Mouse (Mus musculus) 416B (cell line): ENCODE measurements around the gene Nbl1.
A peak's percentile ranks its signal among the peaks of the same experiment; 100 is the strongest.

Source experiments
- DNase-seq: peaks from one replicate; pipeline ENCODE4 v3.0.0; 2011; ENCODE audit warnings: low read depth

Nbl1 gene

GRCm38 (mm10) chr4:139064831-139065230 is 28.0 kb downstream of the Nbl1 start:
- DNase-seq, result no peak

GRCm38 (mm10) chr4:139059569-139059968 is 33.2 kb downstream of the Nbl1 start:
- DNase-seq, result peak; percentile 45

GRCm38 (mm10) chr4:139058029-139058428 is 34.8 kb downstream of the Nbl1 start:
- no peak for DNase-seq

GRCm38 (mm10) chr4:139057291-139057690 is 35.5 kb downstream of the Nbl1 start:
- no peak for DNase-seq

GRCm38 (mm10) chr4:139055744-139056143 is 37.0 kb downstream of the Nbl1 start:
- no peak for DNase-seq

- DNase-seq, result no peak
Measured at GRCm38 (mm10) chr4:139055336-139055735, 37.5 kb downstream of the Nbl1 start.

GRCm38 (mm10) chr4:139054300-139054923 is 38.4 kb downstream of the Nbl1 start:
- no peak for DNase-seq

- no peak for DNase-seq
Measured at GRCm38 (mm10) chr4:139053391-139053790, 39.4 kb downstream of the Nbl1 start.

GRCm38 (mm10) chr4:139052796-139053195 is 40.0 kb downstream of the Nbl1 start:
- DNase-seq, result no peak

GRCm38 (mm10) chr4:139048518-139048917 is 44.3 kb downstream of the Nbl1 start:
- DNase-seq, result no peak

- DNase-seq, result no peak
Measured at GRCm38 (mm10) chr4:139046354-139046753, 46.4 kb downstream of the Nbl1 start.

- no peak for DNase-seq
Measured at GRCm38 (mm10) chr4:139044566-139044965, 48.2 kb downstream of the Nbl1 start.

- peak; percentile 64 for DNase-seq
Measured at GRCm38 (mm10) chr4:139043600-139043999, 49.2 kb downstream of the Nbl1 start.

- DNase-seq, result no peak
Measured at GRCm38 (mm10) chr4:139042611-139043010, 50.2 kb downstream of the Nbl1 start.

GRCm38 (mm10) chr4:139040084-139040839 is 52.5 kb downstream of the Nbl1 start:
- DNase-seq, result no peak

- peak; percentile 19 for DNase-seq
Measured at GRCm38 (mm10) chr4:139037795-139038607, 54.8 kb downstream of the Nbl1 start.

- no peak for DNase-seq
Measured at GRCm38 (mm10) chr4:139035799-139036198, 57.0 kb downstream of the Nbl1 start.

GRCm38 (mm10) chr4:139034942-139035341 is 57.9 kb downstream of the Nbl1 start:
- no peak for DNase-seq

- no peak for DNase-seq
Measured at GRCm38 (mm10) chr4:139034540-139034939, 58.3 kb downstream of the Nbl1 start.

GRCm38 (mm10) chr4:139034010-139034367 is 58.8 kb downstream of the Nbl1 start:
- DNase-seq, result no peak

GRCm38 (mm10) chr4:139033263-139034009 is 59.4 kb downstream of the Nbl1 start:
- DNase-seq, result no peak

GRCm38 (mm10) chr4:139032521-139032920 is 60.3 kb downstream of the Nbl1 start:
- no peak for DNase-seq
